Mouse (Mus musculus) intestine, embryonic 16.5 days (tissue): ENCODE measurements around the gene Tmem63a. TPM values are rescaled to one million over a fixed set of nuclear protein-coding genes. Genes with fewer than 3 reads are reported as not detected.

ENCODE experiments used
- ATAC-seq: fragments of 200-750 bp; cut with Nextera tagmentation; 2 replicates; pipeline ENCODE4 v1.8.0; 2017; ENCODE audit warnings: moderate TSS enrichment, moderate library complexity
- H3K27ac ChIP-seq: fragments of 300-500 bp; sonication (generic); 2 replicates; pipeline ENCODE4 v1.5.1; 2014; ENCODE audit warnings: mild to moderate bottlenecking, low read length
- H3K27me3 ChIP-seq: fragments of 300-500 bp; sonication (generic); replicated peaks from 2 replicates; pipeline ENCODE4 v1.6.1; 2014; ENCODE audit warnings: low read length, control low read depth, mixed read lengths; ENCODE audit not compliant: control insufficient read depth, insufficient read depth
- H3K36me3 ChIP-seq: fragments of 300-500 bp; sonication (generic); 2 replicates; pipeline ENCODE4 v1.6.1; 2014; ENCODE audit warnings: low read length, control low read depth; ENCODE audit not compliant: control insufficient read depth, insufficient read depth
- H3K4me1 ChIP-seq: fragments of 300-500 bp; sonication (generic); 2 replicates; pipeline ENCODE4 v1.6.1; 2014; ENCODE audit warnings: low read length, control low read depth, mixed read lengths; ENCODE audit not compliant: control insufficient read depth, insufficient read depth
- H3K4me2 ChIP-seq: fragments of 300-500 bp; sonication (generic); 2 replicates; pipeline ENCODE4 v1.6.1; 2014; ENCODE audit warnings: low read depth, low read length, control low read depth
- H3K4me3 ChIP-seq: fragments of 300-500 bp; sonication (generic); 2 replicates; pipeline ENCODE4 v1.5.1; 2014; ENCODE audit warnings: mild to moderate bottlenecking, low read length
- H3K9ac ChIP-seq: fragments of 300-500 bp; sonication (generic); 2 replicates; pipeline ENCODE4 v1.6.1; 2014; ENCODE audit warnings: low read depth, low read length
- H3K9me3 ChIP-seq: fragments of 300-500 bp; sonication (generic); 2 replicates; pipeline ENCODE4 v1.6.1; 2016; ENCODE audit warnings: low read length, control low read depth; ENCODE audit not compliant: control insufficient read depth
- WGBS: fragments of 180-500 bp; shearing (Covaris S2); extraction: QIAGEN DNeasy Blood & Tissue Kit; methylation state at CpG from one replicate; pipeline ENCODE4 v1.1.7; 2014; 5-methylcytosine and 5-hydroxymethylcytosine counted together
- polyA plus RNA-seq: library from polyadenylated mRNA; unstranded; fragments of >200 nt; fragmentation: Nextera tagmentation; extraction: Ambion mirVana; gene quantifications from 2 replicates; pipeline ENCODE4 v1.2.1, GENCODE M21; 2015

Tmem63a gene
- polyA plus RNA-seq, 1 experiment from 2014 or later = 14.9 TPM

DNA sequence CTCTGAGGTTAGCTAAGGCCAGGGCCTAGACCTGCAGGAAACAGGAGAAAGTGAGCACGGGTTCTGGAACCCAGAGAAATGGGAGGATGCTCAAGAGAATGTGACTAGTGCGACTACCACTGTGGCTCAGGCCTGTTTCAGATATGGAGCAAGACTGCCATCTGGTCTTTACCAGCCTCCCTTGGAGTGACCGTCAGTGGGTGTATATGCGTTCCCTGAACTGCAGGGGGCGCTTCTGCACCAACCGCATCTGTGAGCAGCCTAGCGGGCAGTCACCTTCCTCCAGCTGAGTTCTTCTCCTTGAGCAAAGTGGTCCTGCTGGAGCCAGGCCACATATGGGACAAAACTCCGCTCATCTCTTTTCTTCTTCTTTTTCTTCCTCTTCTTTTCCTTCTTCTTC is 22.5 kb upstream of the Tmem63a start:
- H3K9ac ChIP-seq = no peak overlapping the region
- no peaks in the 10 kb centered on the region for H3K9me3 ChIP-seq
- ATAC-seq = no peak
- no peak overlapping the region for H3K4me2 ChIP-seq
- no peaks in the 10 kb centered on the region for H3K27me3 ChIP-seq
- no peak overlapping the region for H3K27ac ChIP-seq
- H3K36me3 ChIP-seq = no peaks in the 10 kb centered on the region
- no peak overlapping the region for H3K4me3 ChIP-seq
- no peaks in the 10 kb centered on the region for H3K4me1 ChIP-seq
- WGBS = 37% methylated on average over 8 of the region's 8 CpGs

DNA sequence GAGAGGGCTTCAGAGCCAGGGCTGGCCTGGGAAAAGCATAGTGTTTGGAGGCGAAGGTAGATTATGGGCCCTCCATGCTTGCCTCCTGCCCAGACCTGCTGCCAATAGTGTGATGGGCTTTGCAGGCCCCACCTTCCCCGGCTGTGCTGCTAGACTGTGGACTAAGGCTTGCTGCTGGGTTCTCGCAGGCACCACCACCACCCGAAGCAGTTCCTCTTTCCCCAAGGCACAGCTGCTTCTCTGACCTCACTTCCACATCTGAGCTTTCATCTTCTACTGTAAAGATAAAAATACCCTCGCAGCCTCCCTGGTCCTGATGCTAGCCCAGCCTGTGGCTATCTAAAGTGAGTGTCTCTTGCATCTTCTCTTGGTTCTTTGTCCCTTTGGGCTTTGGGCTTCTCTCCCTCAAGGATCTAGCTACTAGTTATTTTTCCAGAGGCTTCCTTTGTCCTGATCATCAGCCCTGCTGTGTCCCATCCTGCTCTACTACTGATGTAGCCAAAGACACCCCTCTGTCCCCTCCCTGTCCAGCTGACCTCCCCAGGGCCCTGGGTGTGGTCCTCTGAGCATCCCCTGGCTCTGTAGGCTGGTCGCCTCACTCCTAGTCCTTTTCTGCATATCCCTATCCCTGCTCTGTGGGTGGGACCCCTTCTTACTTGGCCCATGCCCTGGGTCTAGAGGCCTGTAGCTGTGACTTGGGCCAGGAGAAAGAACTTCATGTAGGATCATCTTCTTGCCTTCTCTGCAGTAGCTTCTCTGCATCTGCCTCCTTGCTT is 19.7 kb upstream of the Tmem63a start:
- Histone ChIP-seq H3K9ac (no peak overlapping the region), H3K4me1 (no peaks in the 10 kb centered on the region), H3K27me3 (no peaks in the 10 kb centered on the region), H3K4me2 (no peak overlapping the region), H3K9me3 (no peaks in the 10 kb centered on the region), H3K4me3 (no peak overlapping the region), H3K27ac (no peak overlapping the region), H3K36me3 (no peaks in the 10 kb centered on the region)
- 72% methylated on average over 6 of the region's 6 CpGs for WGBS
- no peak for ATAC-seq

- Histone ChIP-seq H3K4me3 (no peak overlapping the region), H3K27ac (no peak overlapping the region), H3K4me1 (no peaks in the 10 kb centered on the region), H3K9me3 (no peaks in the 10 kb centered on the region), H3K36me3 (no peaks in the 10 kb centered on the region), H3K9ac (no peak overlapping the region), H3K4me2 (no peak overlapping the region), H3K27me3 (no peaks in the 10 kb centered on the region)
- ATAC-seq = no peak
- 43% methylated on average over 2 of the region's 2 CpGs for WGBS
These were observed 17.4 kb upstream of the Tmem63a start for GRCm38 (mm10) chr1:180924737-180925136.

- Histone ChIP-seq H3K4me1 (no peaks in the 10 kb centered on the region), H3K27ac (no peak overlapping the region), H3K36me3 (no peaks in the 10 kb centered on the region), H3K9me3 (no peaks in the 10 kb centered on the region), H3K4me2 (no peak overlapping the region), H3K27me3 (no peaks in the 10 kb centered on the region), H3K9ac (no peak overlapping the region), H3K4me3 (no peak overlapping the region)
- 69% methylated on average over 4 of the region's 4 CpGs for WGBS
- ATAC-seq = no peak
These were observed 15.9 kb upstream of the Tmem63a start for GRCm38 (mm10) chr1:180926286-180926685.

- H3K4me3 ChIP-seq = no peak overlapping the region
- H3K4me2 ChIP-seq = no peak overlapping the region
- no peaks in the 10 kb centered on the region for H3K27me3 ChIP-seq
- no peaks in the 10 kb centered on the region for H3K4me1 ChIP-seq
- no peaks in the 10 kb centered on the region for H3K36me3 ChIP-seq
- H3K9me3 ChIP-seq = no peaks in the 10 kb centered on the region
- no peak overlapping the region for H3K9ac ChIP-seq
- no peak for ATAC-seq
- WGBS = 40% methylated on average over 2 of the region's 2 CpGs
- H3K27ac ChIP-seq = no peak overlapping the region
These were observed 12.5 kb upstream of the Tmem63a start for GRCm38 (mm10) chr1:180929599-180929998.

GRCm38 (mm10) chr1:180931106-180931505 is 11.0 kb upstream of the Tmem63a start:
- Histone ChIP-seq H3K9ac (no peak overlapping the region), H3K27me3 (peaks cover 8% of the 10 kb centered on the region; the same call in 1 of the 2 replicates), H3K4me2 (no peak overlapping the region), H3K36me3 (no peaks in the 10 kb centered on the region), H3K4me1 (no peaks in the 10 kb centered on the region), H3K9me3 (no peaks in the 10 kb centered on the region), H3K4me3 (no peak overlapping the region), H3K27ac (no peak overlapping the region)
- ATAC-seq = no peak
- WGBS = 58% methylated on average over 3 of the region's 3 CpGs

GRCm38 (mm10) chr1:180933659-180934058 is 8.5 kb upstream of the Tmem63a start:
- H3K27ac ChIP-seq = no peak overlapping the region
- peaks cover 8% of the 10 kb centered on the region; the same call in 1 of the 2 replicates for H3K27me3 ChIP-seq
- H3K36me3 ChIP-seq = no peaks in the 10 kb centered on the region
- no peak overlapping the region for H3K4me3 ChIP-seq
- ATAC-seq = no peak
- H3K9ac ChIP-seq = no peak overlapping the region
- H3K9me3 ChIP-seq = no peaks in the 10 kb centered on the region
- H3K4me2 ChIP-seq = no peak overlapping the region
- 39% methylated on average over 6 of the region's 6 CpGs for WGBS
- H3K4me1 ChIP-seq = peaks cover 3% of the 10 kb centered on the region; the same call in 1 of the 2 replicates

GRCm38 (mm10) chr1:180934467-180935419 is 7.4 kb upstream of the Tmem63a start, which contains the start of gene Lefty1:
Gene Lefty1, plus strand, starts transcription at chr1:180935022.
- H3K27me3 ChIP-seq = peaks cover 8% of the 10 kb centered on the region; the same call in 1 of the 2 replicates
- H3K9ac ChIP-seq = no peak within 1 kb of the TSS; the same call in 1 of the 2 replicates
- H3K27ac ChIP-seq = no peak within 1 kb of the TSS
- WGBS = 34% methylated on average over 21 of the region's 21 CpGs
- H3K36me3 ChIP-seq = no peaks in the 10 kb centered on the region
- ATAC-seq = no peak
- no peak within 1 kb of the TSS for H3K4me3 ChIP-seq
- no peak within 1 kb of the TSS for H3K4me2 ChIP-seq
- H3K9me3 ChIP-seq = no peaks in the 10 kb centered on the region
- H3K4me1 ChIP-seq = peaks cover 3% of the 10 kb centered on the region; the same call in 1 of the 2 replicates
